Mouse (Mus musculus) small intestine, adult 2 months (tissue): ENCODE results near the gene Gm36210. TPM values are rescaled to one million over a fixed set of nuclear protein-coding genes. Genes with fewer than 3 reads are reported as not detected.

ENCODE experiments used
- H3K27ac ChIP-seq: fragments of 200-500 bp; 2 replicates; pipeline ENCODE4 v1.5.1; 2012; ENCODE audit warnings: low read depth, low read length, control low read depth, inconsistent platforms; ENCODE audit not compliant: insufficient read depth
- H3K27me3 ChIP-seq: fragments of 200-500 bp; 2 replicates; pipeline ENCODE4 v1.6.1; 2012; ENCODE audit warnings: mild to moderate bottlenecking, moderate library complexity, low read length, inconsistent platforms; ENCODE audit not compliant: control insufficient read depth, insufficient read depth
- H3K36me3 ChIP-seq: fragments of 200-500 bp; 2 replicates; pipeline ENCODE4 v1.6.1; 2012; ENCODE audit warnings: mild to moderate bottlenecking, low read length, control low read depth, inconsistent platforms; ENCODE audit not compliant: control insufficient read depth, insufficient read depth
- H3K4me1 ChIP-seq: fragments of 200-500 bp; 2 replicates; pipeline ENCODE4 v1.6.1; 2012; ENCODE audit warnings: low read length, inconsistent platforms, mixed read lengths; ENCODE audit not compliant: control insufficient read depth, insufficient read depth, insufficient read length
- H3K4me3 ChIP-seq: fragments of 200-500 bp; 2 replicates; pipeline ENCODE4 v1.5.1; 2012; ENCODE audit warnings: low read depth, mild to moderate bottlenecking, control low read depth, inconsistent platforms, low read length, moderate library complexity
- CTCF ChIP-seq: fragments of 200-500 bp; IDR thresholded peaks from 2 replicates; pipeline ENCODE4 v1.5.1; 2012; ENCODE audit warnings: low read depth, mild to moderate bottlenecking, control low read depth, inconsistent platforms, low read length, moderate library complexity, mixed read lengths; ENCODE audit not compliant: insufficient replicate concordance, insufficient read length; ENCODE audit errors: extremely low read depth
- POLR2A ChIP-seq: fragments of 200-500 bp; IDR thresholded peaks from 2 replicates; pipeline ENCODE4 v1.6.1; 2012; ENCODE audit warnings: low read depth, mild to moderate bottlenecking, control low read depth, inconsistent platforms, low read length, moderate library complexity
- WGBS: fragments of 180-500 bp; shearing (Covaris S2); methylation state at CpG from one replicate; pipeline ENCODE4 v1.1.7; 2018; 5-methylcytosine and 5-hydroxymethylcytosine counted together
- polyA plus RNA-seq: library from polyadenylated mRNA; depleted of rRNA; stranded (reverse); fragments of >200 nt; gene quantifications from 2 replicates; pipeline ENCODE4 v1.2.3, GENCODE M21; 2012

Gm36210 gene
- polyA plus RNA-seq, 1 experiment = not detected

- H3K4me1 ChIP-seq = no peaks in the 10 kb centered on the region; the same call in none of the 2 replicates
- H3K27me3 ChIP-seq = peaks cover 12% of the 10 kb centered on the region; the same call in 1 of the 2 replicates
- peak overlapping the region; percentile 41 for H3K4me3 ChIP-seq
- TF ChIP-seq CTCF (no peak), POLR2A (no peak)
- 0 out of 2 replicates have a peak overlapping the region, but pooled peaks have one; percentile 49 for H3K27ac ChIP-seq
- H3K36me3 ChIP-seq = no peaks in the 10 kb centered on the region
- WGBS = 49% methylated on average over 8 of the region's 8 CpGs
Observed at GRCm38 (mm10) chr7:4927711-4928110, 21.4 kb upstream of the Gm36210 start.

- peaks cover 12% of the 10 kb centered on the region; the same call in 1 of the 2 replicates for H3K27me3 ChIP-seq
- no peak overlapping the region for H3K27ac ChIP-seq
- WGBS = 81% methylated on average over 16 of the region's 16 CpGs
- H3K4me3 ChIP-seq = no peak overlapping the region
- H3K4me1 ChIP-seq = peaks cover 2% of the 10 kb centered on the region
- H3K36me3 ChIP-seq = no peaks in the 10 kb centered on the region
- no peak for TF ChIP-seq POLR2A
- no peak for TF ChIP-seq CTCF
Observed at GRCm38 (mm10) chr7:4926849-4927248, 20.5 kb upstream of the Gm36210 start.

GRCm38 (mm10) chr7:4925441-4926381 lies 19.4 kb upstream of the Gm36210 start, which contains the start of gene Ssc5d:
TSS of gene Ssc5d (plus strand) at chr7:4925785.
- Histone ChIP-seq H3K4me1 (peaks cover 2% of the 10 kb centered on the region), H3K36me3 (peaks cover 2% of the 10 kb centered on the region; the same call in 1 of the 2 replicates), H3K27me3 (peaks cover 12% of the 10 kb centered on the region; the same call in 1 of the 2 replicates), H3K27ac (peak within 1 kb of the TSS; percentile 63), H3K4me3 (no peak within 1 kb of the TSS)
- TF ChIP-seq POLR2A (no peak), CTCF (no peak)
- WGBS = 16% methylated on average over 6 of the region's 6 CpGs

- no peak for TF ChIP-seq CTCF
- no peak for TF ChIP-seq POLR2A
- peak overlapping the region; percentile 63 for H3K27ac ChIP-seq
- 5% methylated on average over 4 of the region's 4 CpGs for WGBS
Observed at GRCm38 (mm10) chr7:4924891-4925301, 18.6 kb upstream of the Gm36210 start.

DNA sequence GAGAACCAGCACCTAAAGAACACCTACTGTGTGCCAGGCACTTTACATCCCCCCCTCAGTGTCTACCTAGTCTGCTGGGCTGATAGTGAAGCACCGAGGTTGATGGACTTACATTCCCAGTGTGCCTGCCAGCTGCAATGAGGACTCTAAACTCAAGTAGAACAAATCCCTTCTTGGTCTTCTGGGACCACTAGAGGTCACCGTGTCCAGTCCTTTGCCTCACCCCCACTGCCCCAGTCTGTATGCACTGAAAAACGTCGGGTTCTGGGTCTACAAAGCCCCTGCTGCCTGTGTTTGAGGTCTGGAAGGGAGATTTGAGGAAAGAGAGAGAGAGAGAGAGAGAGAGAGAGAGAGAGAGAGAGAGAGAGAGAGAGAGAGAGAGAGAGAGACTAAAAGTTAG lies 18.2 kb upstream of the Gm36210 start:
- Histone ChIP-seq H3K27ac (peak overlapping the region; percentile 39), H3K36me3 (peaks cover 13% of the 10 kb centered on the region), H3K4me1 (peaks cover 2% of the 10 kb centered on the region)

More at GRCm38 (mm10) chr7:4924891-4925301, 18.6 kb upstream of the Gm36210 start:
- Histone ChIP-seq H3K27me3 (peaks cover 12% of the 10 kb centered on the region; the same call in 1 of the 2 replicates), H3K4me1 (peaks cover 2% of the 10 kb centered on the region), H3K4me3 (no peak overlapping the region), H3K36me3 (peaks cover 9% of the 10 kb centered on the region)

DNA sequence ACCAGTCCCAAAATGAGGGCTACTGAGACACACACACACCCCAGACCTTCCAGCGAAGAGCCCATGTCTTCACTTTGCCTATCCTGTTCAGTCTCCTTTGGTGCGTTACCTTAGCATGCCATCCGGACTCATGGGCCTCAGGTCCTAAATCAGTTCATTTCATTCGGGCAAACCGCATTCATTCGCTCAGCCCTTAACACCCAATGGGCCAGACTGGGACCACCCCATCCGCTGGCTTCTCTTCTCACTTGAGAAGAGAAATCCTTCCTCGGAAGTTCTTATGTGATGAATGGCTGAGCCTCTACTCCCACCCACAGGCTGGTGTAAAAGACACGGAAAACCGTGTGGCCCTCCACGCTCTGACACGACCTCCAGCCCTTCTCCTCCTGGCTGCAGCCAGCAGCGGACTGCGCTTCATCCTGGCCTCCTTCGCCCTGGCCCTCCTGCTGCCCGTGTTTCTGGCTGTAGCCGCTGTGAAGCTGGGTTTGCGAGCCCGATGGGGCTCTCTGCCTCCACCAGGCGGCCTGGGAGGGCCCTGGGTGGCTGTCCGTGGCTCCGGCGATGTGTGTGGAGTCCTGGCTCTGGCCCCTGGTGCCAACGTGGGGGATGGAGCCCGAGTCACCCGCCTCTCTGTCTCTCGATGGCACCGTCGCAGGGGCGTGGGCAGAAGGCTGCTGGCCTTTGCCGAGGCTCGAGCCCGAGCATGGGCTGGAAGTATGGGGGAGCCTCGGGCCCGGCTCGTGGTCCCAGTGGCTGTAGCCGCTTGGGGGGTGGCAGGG lies 17.5 kb upstream of the Gm36210 start:
- peak overlapping the region; percentile 39; the same call in 1 of the 2 replicates for H3K27ac ChIP-seq
- TF ChIP-seq POLR2A (no peak), CTCF (no peak)
- peaks cover 2% of the 10 kb centered on the region for H3K4me1 ChIP-seq
- H3K4me3 ChIP-seq = peak overlapping the region; percentile 14
- H3K27me3 ChIP-seq = peaks cover 12% of the 10 kb centered on the region; the same call in 1 of the 2 replicates
- 9% methylated on average over 37 of the region's 37 CpGs for whole genome bisulfite sequencing
- H3K36me3 ChIP-seq = peaks cover 20% of the 10 kb centered on the region

More for the DNA sequence above, 18.2 kb upstream of the Gm36210 start:
- Histone ChIP-seq H3K4me3 (no peak overlapping the region), H3K27me3 (peaks cover 12% of the 10 kb centered on the region; the same call in 1 of the 2 replicates)
- WGBS = 2% methylated on average over 4 of the region's 4 CpGs
- TF ChIP-seq POLR2A (no peak), CTCF (no peak)
